Mouse (Mus musculus) liver, adult 2 months (tissue): Measurements from ENCODE around the gene Dpy30. TPM values are rescaled to one million over a fixed set of nuclear protein-coding genes. Genes with fewer than 3 reads are reported as not detected.

Experiments
- DNase-seq: peaks from one replicate; pipeline ENCODE4 v3.0.0-alpha.2; 2011; ENCODE audit warnings: low read depth, low spot score; ENCODE audit errors: extremely low read depth
- H3K27ac ChIP-seq: fragments of 200-500 bp; replicated peaks from 2 replicates; pipeline ENCODE4 v1.5.1; 2012; ENCODE audit warnings: low read depth, mild to moderate bottlenecking, control low read depth, inconsistent platforms, low read length; ENCODE audit not compliant: insufficient read depth
- H3K27me3 ChIP-seq: fragments of 200-500 bp; 2 replicates; pipeline ENCODE4 v1.6.1; 2012; ENCODE audit warnings: mild to moderate bottlenecking, moderate library complexity, low read length, inconsistent platforms; ENCODE audit not compliant: control insufficient read depth, insufficient read depth
- H3K36me3 ChIP-seq: fragments of 200-500 bp; 2 replicates; pipeline ENCODE4 v1.6.1; 2012; ENCODE audit warnings: low read length, inconsistent platforms; ENCODE audit not compliant: control insufficient read depth, insufficient read depth
- H3K4me1 ChIP-seq: fragments of 200-500 bp; 2 replicates; pipeline ENCODE4 v1.6.1; 2011; ENCODE audit warnings: low read length; ENCODE audit not compliant: control insufficient read depth, insufficient read depth
- H3K4me3 ChIP-seq: fragments of 200-500 bp; 2 replicates; pipeline ENCODE4 v1.5.1; 2011; ENCODE audit warnings: low read depth, mild to moderate bottlenecking, control low read depth, low read length, moderate library complexity; ENCODE audit not compliant: insufficient read depth
- H3K79me2 ChIP-seq: fragments of 200-500 bp; 2 replicates; pipeline ENCODE4 v1.6.1; 2012; ENCODE audit warnings: inconsistent platforms, mild to moderate bottlenecking, low read length, moderate library complexity; ENCODE audit not compliant: control insufficient read depth, insufficient read depth
- H3K9ac ChIP-seq: fragments of 200-500 bp; 2 replicates; pipeline ENCODE4 v1.6.1; 2012; ENCODE audit warnings: low read depth, mild to moderate bottlenecking, control low read depth, inconsistent platforms, low read length
- CTCF ChIP-seq: fragments of 200-500 bp; IDR thresholded peaks from 2 replicates; pipeline ENCODE4 v1.5.1; 2011; ENCODE audit warnings: low read depth, low read length, control low read depth
- POLR2A ChIP-seq: fragments of 200-500 bp; IDR thresholded peaks from 2 replicates; pipeline ENCODE4 v1.6.1; 2011; ENCODE audit warnings: low read length, control low read depth; ENCODE audit not compliant: insufficient read depth; ENCODE audit errors: extremely low read depth
- WGBS: fragments of 180-500 bp; shearing (Covaris S2); methylation state at CpG from one replicate; pipeline ENCODE4 v1.1.7; 2018; 5-methylcytosine and 5-hydroxymethylcytosine counted together
- polyA plus RNA-seq: library from polyadenylated mRNA; depleted of rRNA; stranded (reverse); fragments of >200 nt; gene quantifications from 2 replicates; pipeline ENCODE4 v1.2.3, GENCODE M21; 2012
- total RNA-seq: library from RNA; depleted of rRNA; stranded (reverse); fragments of >200 nt; gene quantifications from 2 replicates; pipeline ENCODE4 v1.2.3, GENCODE M21; 2014

Gene Dpy30
- total and polyA plus RNA-seq, 2 experiments, result 29.2 to 34.7 TPM

- no peak for TF ChIP-seq POLR2A
- TF ChIP-seq CTCF, result peak; percentile 64
Measured at GRCm38 (mm10) chr17:74296076-74296823, 27.5 kb downstream of the Dpy30 start.

GRCm38 (mm10) chr17:74295026-74295970 lies 28.4 kb downstream of the Dpy30 start, which contains the start of gene Memo1:
TSS of gene Memo1 (minus strand) at chr17:74295521.
- peak within 1 kb of the TSS; percentile 96 for H3K9ac ChIP-seq
- TF ChIP-seq CTCF (no peak), POLR2A (0 out of 2 replicates have a peak, but pooled peaks have one; percentile 33)
- peaks cover 13% of the 10 kb centered on the region for H3K79me2 ChIP-seq
- H3K36me3 ChIP-seq, result peaks cover 2% of the 10 kb centered on the region; the same call in 1 of the 2 replicates
- H3K4me3 ChIP-seq, result peak within 1 kb of the TSS; percentile 98
- peak within 1 kb of the TSS; percentile 91 for H3K27ac ChIP-seq
- no peaks in the 10 kb centered on the region for H3K27me3 ChIP-seq
- DNase-seq, result peak; percentile 37
- peaks cover 1% of the 10 kb centered on the region for H3K4me1 ChIP-seq
- WGBS, result 2% methylated on average over 62 of the region's 110 CpGs

More at GRCm38 (mm10) chr17:74296076-74296823, 27.5 kb downstream of the Dpy30 start:
- H3K36me3 ChIP-seq, result peaks cover 2% of the 10 kb centered on the region; the same call in 1 of the 2 replicates
- no peaks in the 10 kb centered on the region for H3K27me3 ChIP-seq
- peak overlapping the region; percentile 88 for H3K4me3 ChIP-seq
- peak; percentile 54 for DNase-seq
- H3K9ac ChIP-seq, result peak overlapping the region; percentile 93
- WGBS, result 44% methylated on average over 11 of the region's 11 CpGs
- H3K27ac ChIP-seq, result peak overlapping the region; percentile 91; the same call in 1 of the 2 replicates
- peaks cover 9% of the 10 kb centered on the region; the same call in 1 of the 2 replicates for H3K79me2 ChIP-seq
- H3K4me1 ChIP-seq, result peaks cover 1% of the 10 kb centered on the region

GRCm38 (mm10) chr17:74294426-74295025 lies 29.2 kb downstream of the Dpy30 start:
- DNase-seq, result peak; percentile 64
- peak overlapping the region; percentile 98 for H3K4me3 ChIP-seq
- peaks cover 1% of the 10 kb centered on the region for H3K4me1 ChIP-seq
- peak overlapping the region; percentile 96 for H3K9ac ChIP-seq
- H3K27ac ChIP-seq, result peak overlapping the region; percentile 91
- H3K79me2 ChIP-seq, result peaks cover 20% of the 10 kb centered on the region
- H3K36me3 ChIP-seq, result peaks cover 2% of the 10 kb centered on the region; the same call in 1 of the 2 replicates
- no peaks in the 10 kb centered on the region for H3K27me3 ChIP-seq
- WGBS, result 4% methylated on average over 79 of the region's 80 CpGs
- TF ChIP-seq CTCF (no peak), POLR2A (peak; percentile 58; the same call in 1 of the 2 replicates)

- 3% methylated on average over 18 of the region's 18 CpGs for WGBS
- Histone ChIP-seq H3K79me2 (peaks cover 24% of the 10 kb centered on the region), H3K27ac (peak overlapping the region; percentile 91), H3K4me1 (peaks cover 1% of the 10 kb centered on the region), H3K27me3 (no peaks in the 10 kb centered on the region), H3K9ac (peak overlapping the region; percentile 96), H3K4me3 (peak overlapping the region; percentile 98), H3K36me3 (no peaks in the 10 kb centered on the region)
- peak; percentile 41 for DNase-seq
- 0 out of 2 replicates have a peak, but pooled peaks have one; percentile 1 for TF ChIP-seq CTCF
- TF ChIP-seq POLR2A, result no peak
Measured at GRCm38 (mm10) chr17:74293687-74294425, 29.9 kb downstream of the Dpy30 start.
